Mouse (Mus musculus) cerebellum, adult 2 months (tissue): ENCODE measurements around the gene Mgst1. TPM values are rescaled to one million over a fixed set of nuclear protein-coding genes. Genes with fewer than 3 reads are reported as not detected.

ENCODE experiments used
- DNase-seq, 2 experiments: peaks; one replicate each; pipeline ENCODE4 v3.0.0; 2021
- H3K27ac ChIP-seq: fragments of 200-500 bp; 2 replicates; pipeline ENCODE4 v1.5.1; 2012; ENCODE audit warnings: low read length, control low read depth, inconsistent platforms; ENCODE audit not compliant: insufficient read depth
- H3K27me3 ChIP-seq: fragments of 200-500 bp; 2 replicates; pipeline ENCODE4 v1.6.1; 2012; ENCODE audit warnings: inconsistent platforms, mild to moderate bottlenecking, low read length, moderate library complexity; ENCODE audit not compliant: control insufficient read depth, insufficient read depth
- H3K4me1 ChIP-seq: fragments of 200-500 bp; 2 replicates; pipeline ENCODE4 v1.6.1; 2011; ENCODE audit warnings: low read length; ENCODE audit not compliant: control insufficient read depth, insufficient read depth
- H3K4me3 ChIP-seq: fragments of 200-500 bp; replicated peaks from 2 replicates; pipeline ENCODE3; 2011; ENCODE audit warnings: mild to moderate bottlenecking, low read depth, low read length, control low read depth; ENCODE audit not compliant: insufficient read depth
- CTCF ChIP-seq: fragments of 200-500 bp; IDR thresholded peaks from 2 replicates; pipeline ENCODE4 v1.5.1; 2011; ENCODE audit warnings: low read depth, mild to moderate bottlenecking, control low read depth, low read length, moderate library complexity, borderline replicate concordance; ENCODE audit not compliant: insufficient read depth
- POLR2A ChIP-seq: fragments of 200-500 bp; IDR thresholded peaks from 2 replicates; pipeline ENCODE4 v1.6.1; 2011; ENCODE audit warnings: low read length, control low read depth, borderline replicate concordance; ENCODE audit not compliant: insufficient read depth
- WGBS: fragments of 180-500 bp; shearing (Covaris S2); methylation state at CpG from one replicate; pipeline ENCODE4 v1.1.7; 2018; 5-methylcytosine and 5-hydroxymethylcytosine counted together
- polyA plus RNA-seq: library from polyadenylated mRNA; depleted of rRNA; stranded (reverse); fragments of >200 nt; gene quantifications from 2 replicates; pipeline ENCODE4 v1.2.3, GENCODE M21; 2012; rRNA removed

The Mgst1 gene
- polyA plus RNA-seq: 33.2 and 36.4 TPM in 2 replicates

GRCm38 (mm10) chr6:138139930-138140329 lies at the start of gene Mgst1:
Mgst1 (plus strand) TSS chr6:138140316.
- no peak for DNase-seq
- Histone ChIP-seq H3K4me1 (no peaks in the 10 kb centered on the region), H3K27ac (no peak within 1 kb of the TSS), H3K4me3 (no peak within 1 kb of the TSS), H3K27me3 (no peaks in the 10 kb centered on the region; the same call in 1 of the 2 replicates)
- TF ChIP-seq CTCF (no peak), POLR2A (no peak)
- WGBS: 2% methylated on average over 5 of the region's 5 CpGs

GRCm38 (mm10) chr6:138092432-138092831 lies 47.7 kb upstream of the Mgst1 start:
- Histone ChIP-seq H3K27me3 (no peaks in the 10 kb centered on the region), H3K4me3 (no peak overlapping the region), H3K4me1 (no peaks in the 10 kb centered on the region), H3K27ac (no peak overlapping the region)
- 90% methylated on average over 7 of the region's 7 CpGs for WGBS
- no peak for DNase-seq
- no peak for TF ChIP-seq CTCF
- TF ChIP-seq POLR2A: no peak

GRCm38 (mm10) chr6:138095060-138095459 lies 45.1 kb upstream of the Mgst1 start:
- no peaks in the 10 kb centered on the region for H3K27me3 ChIP-seq
- 85% methylated on average over 3 of the region's 3 CpGs for WGBS
- H3K4me3 ChIP-seq: no peak overlapping the region
- no peaks in the 10 kb centered on the region for H3K4me1 ChIP-seq
- TF ChIP-seq POLR2A (no peak), CTCF (no peak)
- no peak overlapping the region for H3K27ac ChIP-seq
- no peak for DNase-seq

GRCm38 (mm10) chr6:138099646-138100045 lies 40.5 kb upstream of the Mgst1 start:
- WGBS: 50% methylated on average over 3 of the region's 3 CpGs
- TF ChIP-seq CTCF (no peak), POLR2A (no peak)
- H3K4me3 ChIP-seq: no peak overlapping the region

GRCm38 (mm10) chr6:138101843-138102242 lies 38.3 kb upstream of the Mgst1 start:
- no peak overlapping the region for H3K4me3 ChIP-seq
- H3K4me1 ChIP-seq: no peaks in the 10 kb centered on the region
- H3K27ac ChIP-seq: no peak overlapping the region
- H3K27me3 ChIP-seq: no peaks in the 10 kb centered on the region
- WGBS: 88% methylated on average over 4 of the region's 4 CpGs
- no peak for DNase-seq
- TF ChIP-seq CTCF (no peak), POLR2A (no peak)

More at GRCm38 (mm10) chr6:138099646-138100045, 40.5 kb upstream of the Mgst1 start:
- DNase-seq: no peak
- Histone ChIP-seq H3K27me3 (no peaks in the 10 kb centered on the region), H3K27ac (no peak overlapping the region), H3K4me1 (no peaks in the 10 kb centered on the region)

- no peak for TF ChIP-seq POLR2A
- no peak for TF ChIP-seq CTCF
- H3K27me3 ChIP-seq: no peaks in the 10 kb centered on the region
- WGBS: 87% methylated on average over 7 of the region's 7 CpGs
- no peak for DNase-seq
- H3K4me3 ChIP-seq: no peak overlapping the region
- no peaks in the 10 kb centered on the region for H3K4me1 ChIP-seq
- no peak overlapping the region for H3K27ac ChIP-seq
Measured at GRCm38 (mm10) chr6:138102940-138103339, 37.2 kb upstream of the Mgst1 start.

- no peaks in the 10 kb centered on the region for H3K27me3 ChIP-seq
- H3K4me3 ChIP-seq: no peak overlapping the region
- H3K4me1 ChIP-seq: no peaks in the 10 kb centered on the region
- no peak for DNase-seq
- TF ChIP-seq POLR2A (no peak), CTCF (no peak)
- no peak overlapping the region for H3K27ac ChIP-seq
Measured at GRCm38 (mm10) chr6:138104559-138104958, 35.6 kb upstream of the Mgst1 start.

- H3K27me3 ChIP-seq: no peaks in the 10 kb centered on the region
- H3K27ac ChIP-seq: no peak overlapping the region
- TF ChIP-seq POLR2A (no peak), CTCF (no peak)
- 39% methylated on average over 3 of the region's 3 CpGs for WGBS
- DNase-seq: no peak
- H3K4me3 ChIP-seq: no peak overlapping the region
- H3K4me1 ChIP-seq: no peaks in the 10 kb centered on the region
Measured at GRCm38 (mm10) chr6:138117496-138117895, 22.6 kb upstream of the Mgst1 start.
